Mouse (Mus musculus) bone marrow, adult 2 months (tissue): ENCODE measurements around the gene Olfr1241.

ENCODE experiments used
- CTCF ChIP-seq: fragments of 200-500 bp; IDR thresholded peaks from 2 replicates; pipeline ENCODE4 v1.5.1; 2011; ENCODE audit warnings: low read length, control low read depth; ENCODE audit not compliant: control insufficient read depth, insufficient read depth
- POLR2A ChIP-seq: fragments of 200-500 bp; IDR thresholded peaks from 2 replicates; pipeline ENCODE4 v1.6.1; 2011; ENCODE audit warnings: low read depth, mild to moderate bottlenecking, control low read depth, low read length, borderline replicate concordance; ENCODE audit not compliant: control insufficient read depth

DNA sequence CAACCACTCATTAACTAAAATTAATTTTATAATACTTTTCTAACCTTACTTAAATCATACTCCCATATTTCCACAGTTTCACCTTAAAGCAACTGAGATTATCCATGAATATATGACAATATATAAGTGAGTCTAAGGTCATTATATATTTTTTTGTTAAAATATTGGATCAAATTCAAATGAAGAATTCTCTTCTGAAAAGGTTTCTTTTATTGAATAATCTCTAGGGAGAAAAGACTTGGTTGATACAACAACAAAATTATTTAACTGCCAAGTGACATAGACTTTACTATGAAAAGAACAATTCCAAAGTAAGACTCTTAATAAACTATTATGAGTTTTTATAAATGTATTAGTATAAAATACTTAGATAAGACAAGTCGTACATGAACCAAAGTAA, 44.5 kb upstream of the Olfr1241 start, which contains the start of gene Olfr1243:
- TF ChIP-seq POLR2A = no peak
- no peak for TF ChIP-seq CTCF
